Mouse (Mus musculus): ENCODE measurements around the gene Selplg. TPM values are rescaled to one million over a fixed set of nuclear protein-coding genes. Genes with fewer than 3 reads are reported as not detected.

The Selplg gene
- polyA plus RNA-seq, 1 experiment: 0.74 TPM

- H3K4me1 ChIP-seq (ENCODE audit: control insufficient read depth, insufficient read depth, low read length): no peaks in the 10 kb centered on the region
- H3K4me3 ChIP-seq (ENCODE audit: insufficient read depth, low read length): no peak overlapping the region
- TF ChIP-seq CTCF (IDR thresholded peaks at IDR 0.05; ENCODE audit: borderline replicate concordance, insufficient read depth, low read length): peak; percentile 64; the same call in 1 of the 2 replicates
- no peak for TF ChIP-seq POLR2A (IDR thresholded peaks at IDR 0.05; ENCODE audit: low read depth, low read length)
- peak overlapping the region; percentile 42 for H3K27ac ChIP-seq (ENCODE audit: insufficient read depth, low read length)
Observed at GRCm38 (mm10) chr5:113844721-113845120, 12.3 kb upstream of the Selplg start.

- Histone ChIP-seq H3K27ac (ENCODE audit: insufficient read depth, low read length) (peak overlapping the region; percentile 42), H3K4me3 (ENCODE audit: insufficient read depth, low read length) (no peak overlapping the region), H3K4me1 (ENCODE audit: control insufficient read depth, insufficient read depth, low read length) (no peaks in the 10 kb centered on the region)
- TF ChIP-seq POLR2A (IDR thresholded peaks at IDR 0.05; ENCODE audit: low read depth, low read length) (no peak), CTCF (IDR thresholded peaks at IDR 0.05; ENCODE audit: borderline replicate concordance, insufficient read depth, low read length) (no peak)
Observed at GRCm38 (mm10) chr5:113844106-113844505, 11.7 kb upstream of the Selplg start.

- H3K4me3 ChIP-seq (ENCODE audit: insufficient read depth, low read length): no peak overlapping the region
- TF ChIP-seq POLR2A (IDR thresholded peaks at IDR 0.05; ENCODE audit: low read depth, low read length): no peak
- TF ChIP-seq CTCF (IDR thresholded peaks at IDR 0.05; ENCODE audit: borderline replicate concordance, insufficient read depth, low read length): no peak
- H3K27ac ChIP-seq (ENCODE audit: insufficient read depth, low read length): peak overlapping the region; percentile 1; the same call in 1 of the 2 replicates
- no peaks in the 10 kb centered on the region for H3K4me1 ChIP-seq (ENCODE audit: control insufficient read depth, insufficient read depth, low read length)
Observed at GRCm38 (mm10) chr5:113842906-113843305, 10.5 kb upstream of the Selplg start.

DNA sequence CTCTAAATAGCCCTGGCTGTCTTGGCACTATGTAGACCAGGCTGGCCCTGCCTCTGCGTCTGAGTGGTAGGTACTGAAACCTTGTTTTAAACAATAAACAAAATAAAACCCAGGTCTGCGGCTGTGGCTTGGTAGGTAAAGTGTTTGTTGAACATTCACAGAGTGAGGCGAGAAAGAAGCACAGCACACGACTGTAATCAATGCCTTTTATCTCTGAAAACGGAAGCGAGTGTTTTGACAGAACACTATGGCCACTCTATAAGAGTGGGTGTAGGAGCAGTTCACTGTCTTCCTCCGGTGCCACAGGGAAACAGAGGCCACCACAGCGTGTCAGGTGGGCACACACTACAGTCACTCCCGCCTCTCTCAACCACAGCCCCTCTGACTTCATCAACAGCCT lies 9.8 kb upstream of the Selplg start:
- H3K27ac ChIP-seq (ENCODE audit: insufficient read depth, low read length): no peak overlapping the region
- H3K4me3 ChIP-seq (ENCODE audit: insufficient read depth, low read length): no peak overlapping the region
- H3K4me1 ChIP-seq (ENCODE audit: control insufficient read depth, insufficient read depth, low read length): no peaks in the 10 kb centered on the region
- TF ChIP-seq POLR2A (IDR thresholded peaks at IDR 0.05; ENCODE audit: low read depth, low read length): no peak
- no peak for TF ChIP-seq CTCF (IDR thresholded peaks at IDR 0.05; ENCODE audit: borderline replicate concordance, insufficient read depth, low read length)

DNA sequence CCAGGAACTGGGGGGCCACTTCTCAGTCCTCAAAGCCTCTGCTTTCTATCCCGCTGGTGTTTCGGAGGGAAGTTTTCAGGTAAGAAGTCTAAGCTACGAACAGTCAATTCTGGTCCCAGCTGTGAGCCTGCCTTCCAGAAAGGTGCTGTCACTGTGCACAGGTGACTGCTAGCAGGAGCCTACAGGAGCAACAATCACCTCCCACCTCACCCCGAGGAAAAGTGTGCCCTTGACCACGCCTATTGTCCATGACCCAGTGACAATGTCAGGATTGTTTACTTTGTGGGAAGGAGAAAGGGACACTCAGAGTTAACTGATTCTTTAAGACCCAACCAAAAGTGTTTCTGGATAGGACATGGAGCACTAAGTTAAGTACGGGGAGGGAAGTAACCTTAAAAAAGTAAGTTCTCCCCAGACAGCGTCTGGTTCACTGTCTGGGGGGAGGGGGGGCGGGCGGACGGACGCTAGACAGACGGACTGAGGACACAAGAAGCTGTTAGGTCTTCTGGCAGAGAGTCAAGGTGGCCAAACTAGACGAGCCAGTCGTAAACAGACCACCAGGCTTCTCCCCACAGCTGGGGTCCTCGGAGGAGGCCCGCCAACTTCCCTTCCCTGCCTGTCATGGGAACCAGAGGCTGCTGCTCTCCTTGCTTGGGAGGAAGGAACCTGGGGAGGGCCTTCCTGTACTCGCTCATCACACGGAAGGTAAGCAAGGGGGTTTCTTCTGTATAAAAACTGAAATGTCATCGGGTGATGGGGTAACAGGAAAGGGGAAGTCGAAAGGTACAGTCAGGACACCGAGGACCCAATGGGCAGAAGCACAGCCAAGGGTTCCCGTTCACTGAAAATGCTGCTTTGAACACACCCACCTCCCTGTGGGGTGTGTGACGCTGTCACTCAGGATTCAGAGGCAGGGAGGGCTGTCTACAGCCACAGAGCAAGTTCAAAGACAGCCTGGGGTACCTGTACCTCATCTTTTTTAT lies 9.1 kb upstream of the Selplg start:
- Histone ChIP-seq H3K4me3 (ENCODE audit: insufficient read depth, low read length) (no peak overlapping the region), H3K4me1 (ENCODE audit: control insufficient read depth, insufficient read depth, low read length) (no peaks in the 10 kb centered on the region), H3K27ac (ENCODE audit: insufficient read depth, low read length) (no peak overlapping the region)
- no peak for TF ChIP-seq POLR2A (IDR thresholded peaks at IDR 0.05; ENCODE audit: low read depth, low read length)
- no peak for TF ChIP-seq CTCF (IDR thresholded peaks at IDR 0.05; ENCODE audit: borderline replicate concordance, insufficient read depth, low read length)

GRCm38 (mm10) chr5:113840443-113840842 lies 8.0 kb upstream of the Selplg start:
- TF ChIP-seq CTCF (IDR thresholded peaks at IDR 0.05; ENCODE audit: borderline replicate concordance, insufficient read depth, low read length) (no peak), POLR2A (IDR thresholded peaks at IDR 0.05; ENCODE audit: low read depth, low read length) (no peak)
- Histone ChIP-seq H3K4me1 (ENCODE audit: control insufficient read depth, insufficient read depth, low read length) (no peaks in the 10 kb centered on the region), H3K4me3 (ENCODE audit: insufficient read depth, low read length) (no peak overlapping the region), H3K27ac (ENCODE audit: insufficient read depth, low read length) (no peak overlapping the region)

DNA sequence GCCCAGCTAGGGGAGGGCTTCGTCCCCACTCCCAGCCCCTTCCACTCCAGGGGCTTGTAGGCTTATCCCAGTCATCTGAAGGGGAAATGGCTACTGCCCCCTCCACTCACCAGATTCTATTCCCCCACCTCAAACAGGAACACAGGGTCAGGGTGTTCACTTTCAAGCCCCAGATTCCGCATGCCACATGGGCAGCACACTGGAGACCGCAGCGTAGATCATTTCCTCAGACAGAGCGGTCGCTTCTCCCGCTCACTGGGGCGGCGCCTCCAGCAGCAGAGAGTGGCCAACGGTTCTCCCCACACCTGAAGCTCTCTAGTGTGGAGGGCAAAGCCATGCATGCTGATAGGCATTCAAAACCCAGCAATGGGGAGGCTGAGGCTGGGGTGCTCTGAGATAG lies 4.5 kb upstream of the Selplg start:
- Histone ChIP-seq H3K4me3 (ENCODE audit: insufficient read depth, low read length) (no peak overlapping the region), H3K27ac (ENCODE audit: insufficient read depth, low read length) (no peak overlapping the region), H3K4me1 (ENCODE audit: control insufficient read depth, insufficient read depth, low read length) (no peaks in the 10 kb centered on the region)
- TF ChIP-seq POLR2A (IDR thresholded peaks at IDR 0.05; ENCODE audit: low read depth, low read length) (no peak), CTCF (IDR thresholded peaks at IDR 0.05; ENCODE audit: borderline replicate concordance, insufficient read depth, low read length) (no peak)

DNA sequence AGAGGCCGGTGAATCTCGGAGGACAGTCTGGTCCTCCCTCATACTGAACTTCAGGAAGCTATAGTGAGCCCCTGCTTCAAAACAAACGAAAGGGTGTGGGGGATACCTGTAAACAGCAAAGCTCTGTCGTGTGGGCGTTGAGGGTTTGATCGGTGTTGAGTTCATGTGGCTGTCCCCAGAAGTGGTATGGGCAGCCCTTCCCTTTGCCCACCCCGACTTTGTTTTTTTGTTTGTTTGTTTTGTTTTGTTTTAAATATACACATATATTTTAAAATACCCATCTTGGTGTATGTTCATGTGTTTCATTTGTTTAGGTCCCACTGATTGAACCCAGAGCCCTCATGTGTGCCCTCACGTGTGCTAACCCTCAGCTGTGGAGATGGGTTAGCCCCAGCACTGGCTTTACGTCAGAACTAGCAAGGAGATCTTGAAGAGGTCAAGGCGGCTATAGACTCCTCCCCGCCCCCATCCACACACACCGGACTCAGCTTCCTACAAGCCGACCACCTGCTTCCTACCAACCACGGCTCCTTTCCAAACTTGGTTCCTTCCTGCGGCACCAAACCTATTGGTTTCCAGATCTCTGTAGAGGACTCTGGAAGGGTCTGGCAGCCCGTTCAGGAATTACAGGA lies 988 bp upstream of the Selplg start:
- H3K27ac ChIP-seq (ENCODE audit: insufficient read depth, low read length): no peak overlapping the region
- no peaks in the 10 kb centered on the region for H3K4me1 ChIP-seq (ENCODE audit: control insufficient read depth, insufficient read depth, low read length)
- no peak overlapping the region for H3K4me3 ChIP-seq (ENCODE audit: insufficient read depth, low read length)
- TF ChIP-seq POLR2A (IDR thresholded peaks at IDR 0.05; ENCODE audit: low read depth, low read length) (no peak), CTCF (IDR thresholded peaks at IDR 0.05; ENCODE audit: borderline replicate concordance, insufficient read depth, low read length) (no peak)

GRCm38 (mm10) chr5:113831741-113832140 lies 703 bp downstream of the Selplg start:
- no peak overlapping the region for H3K27ac ChIP-seq (ENCODE audit: insufficient read depth, low read length)
- no peak for TF ChIP-seq CTCF (IDR thresholded peaks at IDR 0.05; ENCODE audit: borderline replicate concordance, insufficient read depth, low read length)
- H3K4me1 ChIP-seq (ENCODE audit: control insufficient read depth, insufficient read depth, low read length): no peaks in the 10 kb centered on the region
- H3K4me3 ChIP-seq (ENCODE audit: insufficient read depth, low read length): no peak overlapping the region

GRCm38 (mm10) chr5:113830796-113831195 lies 1.6 kb downstream of the Selplg start:
- H3K4me1 ChIP-seq (ENCODE audit: control insufficient read depth, insufficient read depth, low read length): no peaks in the 10 kb centered on the region
- no peak overlapping the region for H3K4me3 ChIP-seq (ENCODE audit: insufficient read depth, low read length)
- H3K27ac ChIP-seq (ENCODE audit: insufficient read depth, low read length): no peak overlapping the region
- TF ChIP-seq POLR2A (IDR thresholded peaks at IDR 0.05; ENCODE audit: low read depth, low read length): no peak
- TF ChIP-seq CTCF (IDR thresholded peaks at IDR 0.05; ENCODE audit: borderline replicate concordance, insufficient read depth, low read length): no peak

Measured in embryonic fibroblast, embryonic 13.5 days (primary cell).